Mouse (Mus musculus) G1E (cell line): ENCODE measurements around the gene Tmub2.

Experiments
- CTCF ChIP-seq: IDR thresholded peaks from 2 replicates; pipeline ENCODE4 v1.5.1; 2012; ENCODE audit warnings: low read depth, low read length, inconsistent platforms, mixed read lengths
- GATA1 ChIP-seq: IDR thresholded peaks from 2 replicates; pipeline ENCODE4 v1.6.1; 2012; ENCODE audit warnings: borderline replicate concordance, low read length, inconsistent platforms, mixed read lengths
- GATA2 ChIP-seq: IDR thresholded peaks from 2 replicates; pipeline ENCODE4 v1.6.1; 2012; ENCODE audit warnings: low read depth, low read length, inconsistent platforms, borderline replicate concordance
- TAL1 ChIP-seq: conservative IDR thresholded peaks from 2 replicates; pipeline ENCODE4 v1.6.1; 2012; ENCODE audit warnings: low read depth, low read length, inconsistent platforms, mixed read lengths

DNA sequence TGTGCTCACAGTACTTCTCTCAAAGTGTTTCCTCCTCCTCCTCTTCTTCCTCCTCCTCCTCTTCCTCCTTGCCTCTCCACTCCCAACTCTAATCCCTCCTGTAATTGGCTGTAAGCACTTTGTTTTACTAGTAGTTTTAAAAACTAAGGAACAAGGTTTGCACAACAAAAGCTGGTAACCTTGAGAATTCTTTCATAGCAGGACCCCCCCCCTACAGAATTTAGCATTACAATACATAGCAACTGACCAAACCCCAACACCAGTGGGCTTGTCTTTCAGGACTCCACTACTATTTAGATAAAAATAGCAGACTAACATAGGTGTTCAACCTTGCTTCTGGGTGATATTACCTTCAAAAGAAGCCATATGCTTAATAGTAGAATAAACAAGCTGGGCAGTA, 44.8 kb downstream of the Tmub2 start:
- TF ChIP-seq GATA1 (no peak), CTCF (no peak), TAL1 (no peak), GATA2 (no peak)
